Mouse (Mus musculus): ENCODE data around the gene Ush1g. TPM values are rescaled to one million over a fixed set of nuclear protein-coding genes. Genes with fewer than 3 reads are reported as not detected.
A peak's percentile ranks its signal among the peaks of the same experiment; 100 is the strongest.

Gene Ush1g
- polyA plus RNA-seq, 1 experiment from 2014 or later: 0.04 TPM

GRCm38 (mm10) chr11:115272894-115273498 lies 48.8 kb downstream of the Ush1g start:
- no peak overlapping the region for H3K4me3 ChIP-seq
- peaks cover 24% of the 10 kb centered on the region for H3K27me3 ChIP-seq (replicated peaks; ENCODE audit: low read depth, poor library complexity, severe bottlenecking)
- H3K36me3 ChIP-seq (replicated peaks): peaks cover 24% of the 10 kb centered on the region
- peaks cover 50% of the 10 kb centered on the region for H3K4me1 ChIP-seq
- WGBS: 79% methylated on average over 10 of the region's 10 CpGs
- no peaks in the 10 kb centered on the region for H3K9me3 ChIP-seq
- no peak for DNase-seq (ENCODE audit: low spot score)
- no peak overlapping the region for H3K27ac ChIP-seq (replicated peaks)

- no peak overlapping the region for H3K27ac ChIP-seq (replicated peaks)
- peaks cover 39% of the 10 kb centered on the region for H3K27me3 ChIP-seq (replicated peaks; ENCODE audit: low read depth, poor library complexity, severe bottlenecking)
- peaks cover 58% of the 10 kb centered on the region for H3K4me1 ChIP-seq
- DNase-seq (ENCODE audit: low spot score): no peak
- H3K9me3 ChIP-seq: no peaks in the 10 kb centered on the region
- H3K4me3 ChIP-seq: no peak overlapping the region
- WGBS: 74% methylated on average over 10 of the region's 10 CpGs
- H3K36me3 ChIP-seq (replicated peaks): peaks cover 28% of the 10 kb centered on the region
These were observed 50.4 kb downstream of the Ush1g start for GRCm38 (mm10) chr11:115271481-115271880.

GRCm38 (mm10) chr11:115271052-115271451 lies 50.8 kb downstream of the Ush1g start:
- peaks cover 58% of the 10 kb centered on the region for H3K4me1 ChIP-seq
- peaks cover 28% of the 10 kb centered on the region for H3K36me3 ChIP-seq (replicated peaks)
- no peak overlapping the region for H3K27ac ChIP-seq (replicated peaks)
- no peaks in the 10 kb centered on the region for H3K9me3 ChIP-seq
- no peak for DNase-seq (ENCODE audit: low spot score)
- peaks cover 43% of the 10 kb centered on the region for H3K27me3 ChIP-seq (replicated peaks; ENCODE audit: low read depth, poor library complexity, severe bottlenecking)
- 81% methylated on average over 9 of the region's 9 CpGs for WGBS
- H3K4me3 ChIP-seq: no peak overlapping the region

- H3K27me3 ChIP-seq (replicated peaks; ENCODE audit: low read depth, poor library complexity, severe bottlenecking): peaks cover 51% of the 10 kb centered on the region
These were observed 51.5 kb downstream of the Ush1g start for GRCm38 (mm10) chr11:115270148-115270861.

GRCm38 (mm10) chr11:115269330-115270066 lies 52.3 kb downstream of the Ush1g start:
- no peak overlapping the region for H3K4me3 ChIP-seq
- no peaks in the 10 kb centered on the region for H3K9me3 ChIP-seq
- peaks cover 28% of the 10 kb centered on the region for H3K36me3 ChIP-seq (replicated peaks)
- H3K27ac ChIP-seq (replicated peaks): no peak overlapping the region
- no peak for DNase-seq (ENCODE audit: low spot score)
- peaks cover 59% of the 10 kb centered on the region for H3K27me3 ChIP-seq (replicated peaks; ENCODE audit: low read depth, poor library complexity, severe bottlenecking)
- H3K4me1 ChIP-seq: peaks cover 58% of the 10 kb centered on the region
- WGBS: 87% methylated on average over 27 of the region's 27 CpGs

More at GRCm38 (mm10) chr11:115270148-115270861, 51.5 kb downstream of the Ush1g start:
- peak; percentile 86 for DNase-seq (ENCODE audit: low spot score)
- Histone ChIP-seq H3K4me3 (no peak overlapping the region), H3K9me3 (no peaks in the 10 kb centered on the region), H3K4me1 (peaks cover 58% of the 10 kb centered on the region), H3K36me3 (replicated peaks) (peaks cover 28% of the 10 kb centered on the region), H3K27ac (replicated peaks) (no peak overlapping the region)
- WGBS: 35% methylated on average over 19 of the region's 19 CpGs

- peaks cover 47% of the 10 kb centered on the region for H3K4me1 ChIP-seq
- no peaks in the 10 kb centered on the region for H3K9me3 ChIP-seq
- WGBS: 76% methylated on average over 11 of the region's 11 CpGs
These were observed 53.9 kb downstream of the Ush1g start for GRCm38 (mm10) chr11:115267958-115268357.

GRCm38 (mm10) chr11:115267061-115267883 lies 54.6 kb downstream of the Ush1g start, which contains the start of gene Grin2c:
Gene Grin2c, minus strand, starts transcription at chr11:115267243.
- no peak within 1 kb of the TSS for H3K27ac ChIP-seq (replicated peaks)
- H3K4me3 ChIP-seq: peak within 1 kb of the TSS; percentile 56
- H3K36me3 ChIP-seq (replicated peaks): peaks cover 28% of the 10 kb centered on the region
- peaks cover 46% of the 10 kb centered on the region for H3K4me1 ChIP-seq
- peaks cover 81% of the 10 kb centered on the region for H3K27me3 ChIP-seq (replicated peaks; ENCODE audit: low read depth, poor library complexity, severe bottlenecking)
- H3K9me3 ChIP-seq: no peaks in the 10 kb centered on the region
- 5% methylated on average over 49 of the region's 50 CpGs for WGBS
- DNase-seq (ENCODE audit: low spot score): peak; percentile 42

More at GRCm38 (mm10) chr11:115267958-115268357, 53.9 kb downstream of the Ush1g start:
- Histone ChIP-seq H3K4me3 (no peak overlapping the region), H3K27ac (replicated peaks) (no peak overlapping the region), H3K27me3 (replicated peaks; ENCODE audit: low read depth, poor library complexity, severe bottlenecking) (peaks cover 74% of the 10 kb centered on the region), H3K36me3 (replicated peaks) (peaks cover 28% of the 10 kb centered on the region)
- DNase-seq (ENCODE audit: low spot score): no peak

GRCm38 (mm10) chr11:115266400-115266778 lies 55.5 kb downstream of the Ush1g start:
- no peaks in the 10 kb centered on the region for H3K9me3 ChIP-seq
- H3K4me3 ChIP-seq: peak overlapping the region; percentile 56
- peaks cover 90% of the 10 kb centered on the region for H3K27me3 ChIP-seq (replicated peaks; ENCODE audit: low read depth, poor library complexity, severe bottlenecking)
- under 1% methylated on average over 22 of the region's 22 CpGs for WGBS
- peaks cover 26% of the 10 kb centered on the region for H3K36me3 ChIP-seq (replicated peaks)
- DNase-seq (ENCODE audit: low spot score): peak; percentile 32
- peaks cover 46% of the 10 kb centered on the region for H3K4me1 ChIP-seq
- no peak overlapping the region for H3K27ac ChIP-seq (replicated peaks)

GRCm38 (mm10) chr11:115265771-115266399 lies 56.0 kb downstream of the Ush1g start:
- no peaks in the 10 kb centered on the region for H3K9me3 ChIP-seq
- no peak overlapping the region for H3K27ac ChIP-seq (replicated peaks)
- H3K27me3 ChIP-seq (replicated peaks; ENCODE audit: low read depth, poor library complexity, severe bottlenecking): peaks cover 95% of the 10 kb centered on the region
- peaks cover 46% of the 10 kb centered on the region for H3K4me1 ChIP-seq
- H3K36me3 ChIP-seq (replicated peaks): peaks cover 22% of the 10 kb centered on the region
- peak; percentile 19 for DNase-seq (ENCODE audit: low spot score)
- 6% methylated on average over 20 of the region's 20 CpGs for WGBS
- peak overlapping the region; percentile 56 for H3K4me3 ChIP-seq

Data from embryonic facial prominence, embryonic 10.5 days (tissue).